Mouse (Mus musculus): ENCODE data around the gene Rfk. TPM values are rescaled to one million over a fixed set of nuclear protein-coding genes. Genes with fewer than 3 reads are reported as not detected.

The Rfk gene
- total and polyA plus RNA-seq, 3 experiments = 50.6 to 74.9 (median 73.6) TPM

- no peaks in the 10 kb centered on the region for H3K4me1 ChIP-seq (ENCODE audit: control insufficient read depth, insufficient read depth, low read length)
- H3K9ac ChIP-seq (ENCODE audit: low read depth, low read length) = no peak within 1 kb of the TSS
- no peaks in the 10 kb centered on the region for H3K79me2 ChIP-seq (replicated peaks; ENCODE audit: control insufficient read depth, insufficient read depth, low read length)
- TF ChIP-seq POLR2A (IDR thresholded peaks at IDR 0.05; ENCODE audit: insufficient read depth, low read depth, low read length) (no peak), EP300 (IDR thresholded peaks at IDR 0.05; ENCODE audit: insufficient read depth, low read depth, low read length) (no peak), CTCF (IDR thresholded peaks at IDR 0.05) (no peak)
- no peaks in the 10 kb centered on the region for H3K27me3 ChIP-seq (ENCODE audit: control insufficient read depth, insufficient read depth, low read length)
- H3K4me3 ChIP-seq = no peak within 1 kb of the TSS
- intact Hi-C loops (cut with DNase I) = no loop called here
- 82% methylated on average over 3 of the region's 3 CpGs for WGBS
- H3K36me3 ChIP-seq (ENCODE audit: control insufficient read depth, insufficient read depth, low read length) = no peaks in the 10 kb centered on the region
- DNase-seq = no peak
- no peak within 1 kb of the TSS for H3K27ac ChIP-seq
These were observed 21.1 kb upstream of the Rfk start, which contains the start of gene Gcnt1 for GRCm38 (mm10) chr19:17372701-17373100. Gcnt1 (minus strand) TSS chr19:17372844.

GRCm38 (mm10) chr19:17378845-17379244 lies 15.0 kb upstream of the Rfk start:
- H3K9ac ChIP-seq (ENCODE audit: low read depth, low read length) = no peak overlapping the region
- H3K27me3 ChIP-seq (ENCODE audit: control insufficient read depth, insufficient read depth, low read length) = no peaks in the 10 kb centered on the region
- H3K36me3 ChIP-seq (ENCODE audit: control insufficient read depth, insufficient read depth, low read length) = no peaks in the 10 kb centered on the region
- H3K4me1 ChIP-seq (ENCODE audit: control insufficient read depth, insufficient read depth, low read length) = no peaks in the 10 kb centered on the region
- H3K79me2 ChIP-seq (replicated peaks; ENCODE audit: control insufficient read depth, insufficient read depth, low read length) = no peaks in the 10 kb centered on the region
- DNase-seq = no peak
- TF ChIP-seq CTCF (IDR thresholded peaks at IDR 0.05) (no peak), POLR2A (IDR thresholded peaks at IDR 0.05; ENCODE audit: insufficient read depth, low read depth, low read length) (no peak), EP300 (IDR thresholded peaks at IDR 0.05; ENCODE audit: insufficient read depth, low read depth, low read length) (no peak)
- no peak overlapping the region for H3K4me3 ChIP-seq
- H3K27ac ChIP-seq = no peak overlapping the region
- intact Hi-C loops (cut with DNase I) = no loop called here

- Histone ChIP-seq H3K9ac (ENCODE audit: low read depth, low read length) (no peak overlapping the region), H3K4me1 (ENCODE audit: control insufficient read depth, insufficient read depth, low read length) (no peaks in the 10 kb centered on the region), H3K79me2 (replicated peaks; ENCODE audit: control insufficient read depth, insufficient read depth, low read length) (no peaks in the 10 kb centered on the region), H3K27me3 (ENCODE audit: control insufficient read depth, insufficient read depth, low read length) (no peaks in the 10 kb centered on the region), H3K4me3 (no peak overlapping the region), H3K36me3 (ENCODE audit: control insufficient read depth, insufficient read depth, low read length) (no peaks in the 10 kb centered on the region), H3K27ac (no peak overlapping the region)
- TF ChIP-seq EP300 (IDR thresholded peaks at IDR 0.05; ENCODE audit: insufficient read depth, low read depth, low read length) = no peak
- no peak for TF ChIP-seq CTCF (IDR thresholded peaks at IDR 0.05)
- no peak for TF ChIP-seq POLR2A (IDR thresholded peaks at IDR 0.05; ENCODE audit: insufficient read depth, low read depth, low read length)
- WGBS = 61% methylated on average over 7 of the region's 7 CpGs
- intact Hi-C loops (cut with DNase I) = no loop called here
- no peak for DNase-seq
These were observed 13.3 kb upstream of the Rfk start for GRCm38 (mm10) chr19:17380549-17380948.

- no peak for DNase-seq
- H3K4me1 ChIP-seq (ENCODE audit: control insufficient read depth, insufficient read depth, low read length) = no peaks in the 10 kb centered on the region
- intact Hi-C loops (cut with DNase I) = no loop called here
These were observed 10.9 kb upstream of the Rfk start for GRCm38 (mm10) chr19:17382807-17383397.

GRCm38 (mm10) chr19:17385022-17385421 lies 8.8 kb upstream of the Rfk start:
- intact Hi-C loops (cut with DNase I) = no loop called here
- H3K79me2 ChIP-seq (replicated peaks; ENCODE audit: control insufficient read depth, insufficient read depth, low read length) = no peaks in the 10 kb centered on the region
- H3K4me1 ChIP-seq (ENCODE audit: control insufficient read depth, insufficient read depth, low read length) = no peaks in the 10 kb centered on the region
- H3K27ac ChIP-seq = no peak overlapping the region
- TF ChIP-seq POLR2A (IDR thresholded peaks at IDR 0.05; ENCODE audit: insufficient read depth, low read depth, low read length) (no peak), EP300 (IDR thresholded peaks at IDR 0.05; ENCODE audit: insufficient read depth, low read depth, low read length) (no peak), CTCF (IDR thresholded peaks at IDR 0.05) (no peak)
- no peak overlapping the region for H3K9ac ChIP-seq (ENCODE audit: low read depth, low read length)
- H3K27me3 ChIP-seq (ENCODE audit: control insufficient read depth, insufficient read depth, low read length) = no peaks in the 10 kb centered on the region
- 83% methylated on average over 4 of the region's 4 CpGs for WGBS
- H3K36me3 ChIP-seq (ENCODE audit: control insufficient read depth, insufficient read depth, low read length) = no peaks in the 10 kb centered on the region
- H3K4me3 ChIP-seq = no peak overlapping the region
- DNase-seq = no peak

More at GRCm38 (mm10) chr19:17382807-17383397, 10.9 kb upstream of the Rfk start:
- H3K27me3 ChIP-seq (ENCODE audit: control insufficient read depth, insufficient read depth, low read length) = no peaks in the 10 kb centered on the region
- WGBS = 62% methylated on average over 6 of the region's 6 CpGs
- no peaks in the 10 kb centered on the region for H3K36me3 ChIP-seq (ENCODE audit: control insufficient read depth, insufficient read depth, low read length)
- H3K27ac ChIP-seq = no peak overlapping the region
- no peak for TF ChIP-seq EP300 (IDR thresholded peaks at IDR 0.05; ENCODE audit: insufficient read depth, low read depth, low read length)
- no peak for TF ChIP-seq POLR2A (IDR thresholded peaks at IDR 0.05; ENCODE audit: insufficient read depth, low read depth, low read length)
- no peak for TF ChIP-seq CTCF (IDR thresholded peaks at IDR 0.05)
- no peak overlapping the region for H3K4me3 ChIP-seq
- no peak overlapping the region for H3K9ac ChIP-seq (ENCODE audit: low read depth, low read length)
- H3K79me2 ChIP-seq (replicated peaks; ENCODE audit: control insufficient read depth, insufficient read depth, low read length) = no peaks in the 10 kb centered on the region

- no peak for TF ChIP-seq POLR2A (IDR thresholded peaks at IDR 0.05; ENCODE audit: insufficient read depth, low read depth, low read length)
- TF ChIP-seq CTCF (IDR thresholded peaks at IDR 0.05) = no peak
- no peak for TF ChIP-seq EP300 (IDR thresholded peaks at IDR 0.05; ENCODE audit: insufficient read depth, low read depth, low read length)
- no peaks in the 10 kb centered on the region for H3K79me2 ChIP-seq (replicated peaks; ENCODE audit: control insufficient read depth, insufficient read depth, low read length)
- no peaks in the 10 kb centered on the region for H3K36me3 ChIP-seq (ENCODE audit: control insufficient read depth, insufficient read depth, low read length)
- H3K27me3 ChIP-seq (ENCODE audit: control insufficient read depth, insufficient read depth, low read length) = no peaks in the 10 kb centered on the region
- no peaks in the 10 kb centered on the region for H3K4me1 ChIP-seq (ENCODE audit: control insufficient read depth, insufficient read depth, low read length)
- WGBS = 31% methylated on average over 1 of the region's 1 CpGs
- no peak for DNase-seq
- H3K9ac ChIP-seq (ENCODE audit: low read depth, low read length) = no peak overlapping the region
- intact Hi-C loops (cut with DNase I) = no loop called here
- no peak overlapping the region for H3K4me3 ChIP-seq
- H3K27ac ChIP-seq = no peak overlapping the region
These were observed 8.4 kb upstream of the Rfk start for GRCm38 (mm10) chr19:17385426-17385825.

All from heart, adult 2 months (tissue).